Mouse (Mus musculus) spleen, adult 2 months (tissue): Measurements from ENCODE around the gene Kdm5c. TPM values are rescaled to one million over a fixed set of nuclear protein-coding genes. Genes with fewer than 3 reads are reported as not detected.

Source experiments
- DNase-seq, 2 experiments: peaks; one replicate each; pipeline versions ENCODE4 v3.0.0 to v3.0.0-alpha.2; 2012 to 2021; ENCODE audit warnings: low spot score in 2 of 2, low read depth in 1 of 2
- H3K27ac ChIP-seq: fragments of 200-500 bp; 2 replicates; pipeline ENCODE4 v1.5.1; 2012; ENCODE audit warnings: low read length, inconsistent platforms; ENCODE audit not compliant: insufficient read depth
- H3K27me3 ChIP-seq: fragments of 200-500 bp; 2 replicates; pipeline ENCODE4 v1.6.1; 2012; ENCODE audit warnings: mild to moderate bottlenecking, moderate library complexity, low read length, inconsistent platforms; ENCODE audit not compliant: control insufficient read depth, insufficient read depth
- H3K36me3 ChIP-seq: fragments of 200-500 bp; 2 replicates; pipeline ENCODE4 v1.6.1; 2012; ENCODE audit warnings: mild to moderate bottlenecking, low read length, inconsistent platforms; ENCODE audit not compliant: control insufficient read depth, insufficient read depth
- H3K4me1 ChIP-seq: fragments of 200-500 bp; 2 replicates; pipeline ENCODE4 v1.6.1; 2011; ENCODE audit warnings: inconsistent platforms; ENCODE audit not compliant: control insufficient read depth, insufficient read depth, insufficient read length
- H3K4me3 ChIP-seq: fragments of 200-500 bp; 2 replicates; pipeline ENCODE4 v1.5.1; 2011; ENCODE audit warnings: mild to moderate bottlenecking, inconsistent platforms; ENCODE audit not compliant: insufficient read depth, insufficient read length; ENCODE audit errors: extremely low read depth
- CTCF ChIP-seq: fragments of 200-500 bp; IDR thresholded peaks from 2 replicates; pipeline ENCODE4 v1.5.1; 2011; ENCODE audit warnings: mild to moderate bottlenecking, inconsistent platforms; ENCODE audit not compliant: insufficient read depth, insufficient read length, insufficient replicate concordance; ENCODE audit errors: extremely low read depth
- POLR2A ChIP-seq: fragments of 200-500 bp; IDR thresholded peaks from 2 replicates; pipeline ENCODE4 v1.6.1; 2011; ENCODE audit warnings: low read depth, low read length, inconsistent platforms
- WGBS: fragments of 180-500 bp; shearing (Covaris S2); methylation state at CpG from one replicate; pipeline ENCODE4 v1.1.7; 2018; 5-methylcytosine and 5-hydroxymethylcytosine counted together
- polyA plus RNA-seq: library from polyadenylated mRNA; depleted of rRNA; stranded (reverse); fragments of >200 nt; gene quantifications from 2 replicates; pipeline ENCODE4 v1.2.3, GENCODE M21; 2012

Gene Kdm5c
- polyA plus RNA-seq, 1 experiment: 55.1 TPM

- no peak for DNase-seq
- WGBS: 76% methylated on average over 4 of the region's 4 CpGs
Measured at GRCm38 (mm10) chrX:152203247-152203646, 29.6 kb upstream of the Kdm5c start.

GRCm38 (mm10) chrX:152205486-152205885, 27.3 kb upstream of the Kdm5c start:
- H3K4me1 ChIP-seq: peaks cover 2% of the 10 kb centered on the region; the same call in 1 of the 2 replicates
- no peak overlapping the region for H3K4me3 ChIP-seq
- no peaks in the 10 kb centered on the region for H3K27me3 ChIP-seq
- WGBS: 90% methylated on average over 1 of the region's 1 CpGs
- TF ChIP-seq POLR2A: no peak
- TF ChIP-seq CTCF: no peak
- DNase-seq: no peak
- no peaks in the 10 kb centered on the region for H3K36me3 ChIP-seq
- H3K27ac ChIP-seq: no peak overlapping the region

More at GRCm38 (mm10) chrX:152203247-152203646, 29.6 kb upstream of the Kdm5c start:
- Histone ChIP-seq H3K27ac (no peak overlapping the region), H3K27me3 (no peaks in the 10 kb centered on the region), H3K4me1 (peaks cover 2% of the 10 kb centered on the region; the same call in 1 of the 2 replicates), H3K36me3 (no peaks in the 10 kb centered on the region), H3K4me3 (no peak overlapping the region)
- TF ChIP-seq POLR2A: no peak
- TF ChIP-seq CTCF: no peak

GRCm38 (mm10) chrX:152214703-152215102, 18.1 kb upstream of the Kdm5c start:
- Histone ChIP-seq H3K36me3 (no peaks in the 10 kb centered on the region), H3K27ac (no peak overlapping the region), H3K4me1 (no peaks in the 10 kb centered on the region), H3K4me3 (no peak overlapping the region), H3K27me3 (no peaks in the 10 kb centered on the region)
- DNase-seq: no peak
- 16% methylated on average over 1 of the region's 1 CpGs for WGBS
- TF ChIP-seq POLR2A (no peak), CTCF (no peak)

DNA sequence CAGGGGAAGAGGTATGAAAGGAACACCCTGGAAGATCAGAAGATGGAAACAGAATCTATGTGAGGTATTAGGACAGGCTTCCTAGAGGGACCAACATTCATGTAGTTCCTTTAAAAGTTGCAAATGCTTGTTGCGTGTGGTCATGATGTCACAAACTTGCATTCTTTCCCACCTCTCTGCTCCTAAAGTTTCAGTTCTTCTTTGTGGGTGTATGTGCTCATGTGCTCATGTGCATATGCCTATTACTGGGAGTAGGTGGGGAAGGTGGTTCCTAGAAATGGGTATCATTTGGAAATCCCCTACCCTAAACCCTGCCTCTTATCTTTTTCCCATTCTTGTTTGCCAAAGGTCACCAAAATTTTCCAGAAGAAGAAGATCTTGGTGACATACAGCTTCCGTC, 14.3 kb upstream of the Kdm5c start:
- 80% methylated on average over 2 of the region's 2 CpGs for WGBS

DNA sequence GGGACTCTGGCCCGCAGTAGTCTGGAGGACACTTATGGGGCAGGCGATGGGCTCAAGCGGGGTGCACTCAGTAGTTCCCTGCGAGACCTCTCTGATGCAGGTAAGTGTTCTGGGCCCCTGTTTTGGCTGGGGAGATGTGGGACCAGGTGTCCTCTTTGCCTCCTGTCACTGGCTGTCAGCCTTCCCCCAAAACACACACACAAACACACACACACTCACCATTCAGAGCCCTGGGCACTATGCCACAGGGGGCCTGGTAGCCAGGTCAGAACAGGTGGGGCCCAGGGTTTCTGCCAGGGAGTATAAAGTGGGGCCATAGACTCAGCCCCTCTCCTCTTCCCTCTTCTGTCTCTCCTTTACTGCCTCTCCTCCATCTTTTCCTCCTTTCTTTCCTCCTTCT, 11.1 kb upstream of the Kdm5c start:
- Histone ChIP-seq H3K36me3 (no peaks in the 10 kb centered on the region), H3K27ac (no peak overlapping the region), H3K27me3 (no peaks in the 10 kb centered on the region), H3K4me1 (no peaks in the 10 kb centered on the region), H3K4me3 (no peak overlapping the region)
- TF ChIP-seq POLR2A: no peak
- 77% methylated on average over 4 of the region's 4 CpGs for WGBS
- DNase-seq: no peak

More for the DNA sequence above, 14.3 kb upstream of the Kdm5c start:
- no peak for DNase-seq
- no peaks in the 10 kb centered on the region for H3K27me3 ChIP-seq
- H3K4me1 ChIP-seq: no peaks in the 10 kb centered on the region
- H3K4me3 ChIP-seq: no peak overlapping the region
- TF ChIP-seq POLR2A (no peak), CTCF (no peak)
- no peaks in the 10 kb centered on the region for H3K36me3 ChIP-seq
- H3K27ac ChIP-seq: no peak overlapping the region

DNA sequence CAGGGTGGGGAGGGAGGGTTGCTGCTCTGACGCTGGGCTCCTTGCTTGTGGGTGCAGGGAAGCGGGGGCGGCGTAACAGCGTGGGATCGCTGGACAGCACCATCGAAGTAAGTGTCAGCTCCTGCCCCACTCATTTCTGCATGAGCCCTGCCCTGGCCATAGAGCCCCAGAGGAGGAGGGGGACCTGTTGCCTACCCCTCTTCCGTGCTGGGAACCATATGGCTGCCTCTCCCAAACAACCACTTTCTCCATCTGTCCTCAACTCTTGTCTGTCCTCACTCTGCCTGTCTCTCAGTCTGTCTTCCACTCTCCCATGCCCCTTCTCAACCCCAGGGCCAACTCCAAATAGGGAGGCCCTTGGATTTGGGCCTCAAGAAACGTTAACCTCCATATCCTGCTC, 10.6 kb upstream of the Kdm5c start:
- no peaks in the 10 kb centered on the region for H3K27me3 ChIP-seq
- no peaks in the 10 kb centered on the region for H3K36me3 ChIP-seq
- TF ChIP-seq CTCF (no peak), POLR2A (no peak)
- H3K27ac ChIP-seq: no peak overlapping the region
- 76% methylated on average over 9 of the region's 9 CpGs for WGBS
- no peak for DNase-seq
- no peaks in the 10 kb centered on the region for H3K4me1 ChIP-seq
- no peak overlapping the region for H3K4me3 ChIP-seq

DNA sequence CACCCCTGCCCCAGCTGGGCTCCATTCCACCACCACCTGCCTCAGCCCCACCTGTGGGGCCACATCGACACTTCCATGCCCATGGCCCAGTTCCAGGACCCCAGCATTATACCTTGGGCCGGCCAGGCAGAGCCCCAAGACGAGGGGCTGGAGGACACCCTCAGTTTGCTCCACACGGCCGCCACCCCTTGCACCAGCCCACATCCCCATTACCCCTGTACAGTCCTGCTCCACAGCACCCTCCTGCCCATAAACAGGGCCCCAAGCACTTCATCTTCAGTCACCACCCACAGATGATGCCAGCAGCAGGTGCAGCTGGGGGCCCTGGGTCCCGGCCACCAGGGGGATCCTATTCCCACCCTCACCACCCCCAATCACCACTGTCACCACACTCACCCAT, 9.5 kb upstream of the Kdm5c start:
- Histone ChIP-seq H3K27ac (no peak overlapping the region), H3K4me3 (no peak overlapping the region), H3K4me1 (no peaks in the 10 kb centered on the region), H3K36me3 (no peaks in the 10 kb centered on the region), H3K27me3 (no peaks in the 10 kb centered on the region)
- TF ChIP-seq POLR2A (no peak), CTCF (no peak)
- WGBS: 93% methylated on average over 6 of the region's 6 CpGs
- DNase-seq: no peak

- H3K36me3 ChIP-seq: no peaks in the 10 kb centered on the region
- H3K27ac ChIP-seq: no peak overlapping the region
- DNase-seq: no peak
- no peak overlapping the region for H3K4me3 ChIP-seq
- TF ChIP-seq POLR2A (no peak), CTCF (no peak)
- no peaks in the 10 kb centered on the region for H3K4me1 ChIP-seq
- H3K27me3 ChIP-seq: no peaks in the 10 kb centered on the region
- WGBS: 74% methylated on average over 5 of the region's 5 CpGs
Measured at GRCm38 (mm10) chrX:152224280-152224679, 8.5 kb upstream of the Kdm5c start.
